Mouse (Mus musculus) skeletal muscle tissue, adult 2 months (tissue): ENCODE measurements around the gene Cd82.

ENCODE experiments used
- DNase-seq: peaks from one replicate; pipeline ENCODE4 v3.0.0-alpha.2; 2012; ENCODE audit warnings: low read depth, low spot score

Cd82 gene

GRCm38 (mm10) chr2:93415281-93415680 lies 47.7 kb downstream of the Cd82 start:
- DNase-seq: no peak

GRCm38 (mm10) chr2:93414163-93414562 lies 48.8 kb downstream of the Cd82 start:
- DNase-seq: no peak

DNA sequence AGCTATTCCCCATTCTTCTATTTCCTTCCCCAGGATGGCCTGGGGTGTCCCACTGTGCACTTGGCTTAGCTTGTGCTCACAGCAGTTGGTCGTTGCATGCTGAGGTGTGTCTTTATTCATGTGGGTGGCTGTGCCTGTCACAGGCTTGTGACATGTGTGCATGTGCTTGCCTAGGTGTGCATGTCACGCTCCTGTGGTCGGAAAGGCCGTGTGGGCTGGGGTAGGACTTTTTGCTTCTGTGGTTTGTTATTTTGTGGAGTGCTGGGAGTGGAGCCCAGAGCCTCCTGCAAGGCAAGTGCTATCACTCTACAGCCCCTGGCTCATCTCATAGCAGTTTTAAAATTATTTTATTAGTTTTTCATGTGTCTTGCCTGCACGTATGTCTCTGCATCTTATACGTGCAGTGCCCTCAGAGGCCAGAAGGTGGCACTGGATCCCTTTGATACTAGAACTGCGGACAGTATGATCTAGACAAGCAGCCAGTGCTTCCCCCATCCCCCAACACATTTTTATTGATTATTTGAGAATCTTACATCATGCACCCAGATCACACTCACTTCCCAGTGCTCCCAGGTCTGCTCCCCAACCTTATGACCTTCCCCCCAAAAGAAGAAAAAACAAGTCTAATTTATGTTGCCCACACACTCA lies 49.4 kb downstream of the Cd82 start:
- no peak for DNase-seq

GRCm38 (mm10) chr2:93412101-93412500 lies 50.8 kb downstream of the Cd82 start:
- no peak for DNase-seq

DNA sequence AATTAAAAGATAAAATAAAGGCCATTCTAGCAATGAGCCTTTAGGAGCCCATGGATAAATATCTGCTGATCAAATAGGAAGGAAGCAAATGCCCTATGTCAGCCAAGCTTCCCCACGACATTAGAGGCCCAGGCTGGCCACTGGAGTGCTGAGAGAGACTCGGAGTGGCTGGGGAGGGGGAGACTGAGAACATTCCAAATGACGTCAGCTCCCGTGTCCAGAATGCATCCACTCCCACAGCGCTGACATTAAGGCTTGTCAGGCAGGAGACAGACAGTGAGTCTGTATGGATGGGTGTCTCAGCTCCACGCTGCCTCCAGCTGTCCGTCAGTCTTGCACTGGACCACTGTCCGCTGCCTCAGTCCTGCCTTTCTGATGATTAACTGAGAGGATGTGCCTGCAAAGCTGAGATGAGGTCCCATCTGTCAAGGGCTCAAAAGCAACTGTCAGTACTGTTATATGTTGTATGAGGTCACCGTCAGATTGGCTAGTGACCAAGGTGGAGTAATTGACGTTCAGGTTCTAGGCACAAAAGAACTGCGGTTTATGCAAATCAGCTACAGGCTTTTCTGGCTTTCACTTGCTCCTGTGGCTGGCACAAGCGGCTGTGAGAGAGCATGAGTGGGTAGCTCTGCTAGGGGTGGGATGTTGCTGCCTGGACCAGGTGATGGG lies 51.9 kb downstream of the Cd82 start:
- DNase-seq: no peak

DNA sequence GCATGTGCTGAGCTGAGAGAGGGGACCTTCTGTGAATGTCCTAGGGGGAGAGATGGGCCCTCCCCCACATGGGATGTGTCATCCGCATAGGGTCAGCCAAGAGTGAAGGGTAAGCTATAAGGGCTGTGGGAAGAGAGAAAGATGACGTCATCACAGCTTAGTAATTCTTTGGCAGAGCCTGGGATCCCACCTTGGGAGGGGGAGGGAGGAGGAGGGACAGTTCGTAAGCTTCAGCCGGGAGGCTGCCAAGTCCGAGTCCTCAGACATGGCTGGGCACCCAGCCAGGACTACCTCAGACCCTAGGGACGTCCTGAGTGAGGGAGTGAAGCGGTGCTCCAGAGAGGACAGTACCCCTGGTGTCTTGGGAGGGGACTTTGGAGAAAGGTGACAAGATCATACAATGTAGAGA lies 57.9 kb downstream of the Cd82 start:
- peak; percentile 36 for DNase-seq

- no peak for DNase-seq
Observed at GRCm38 (mm10) chr2:93404169-93404568, 58.8 kb downstream of the Cd82 start.

GRCm38 (mm10) chr2:93403267-93403666 lies 59.7 kb downstream of the Cd82 start:
- no peak for DNase-seq

DNA sequence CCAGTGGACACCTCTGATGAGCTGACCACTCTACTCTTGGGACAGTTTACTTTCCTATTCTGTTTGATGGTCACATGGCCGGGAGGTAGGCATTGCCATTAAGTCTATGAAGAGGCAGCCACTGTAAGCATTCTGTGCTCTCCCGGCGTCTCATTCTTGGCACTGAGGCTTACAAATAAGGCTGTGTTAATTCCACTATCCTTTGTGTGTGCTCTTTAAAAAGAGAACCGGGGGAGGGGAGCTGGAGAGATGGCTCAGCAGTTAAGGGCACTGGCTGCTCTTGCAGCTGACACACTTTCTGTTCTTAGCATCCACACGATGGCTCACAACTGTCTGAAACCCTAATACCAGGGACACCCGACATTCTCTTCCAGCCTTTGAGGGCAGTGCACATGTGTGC lies 71.7 kb downstream of the Cd82 start:
- no peak for DNase-seq

- no peak for DNase-seq
Observed at GRCm38 (mm10) chr2:93390170-93390926, 72.6 kb downstream of the Cd82 start.

DNA sequence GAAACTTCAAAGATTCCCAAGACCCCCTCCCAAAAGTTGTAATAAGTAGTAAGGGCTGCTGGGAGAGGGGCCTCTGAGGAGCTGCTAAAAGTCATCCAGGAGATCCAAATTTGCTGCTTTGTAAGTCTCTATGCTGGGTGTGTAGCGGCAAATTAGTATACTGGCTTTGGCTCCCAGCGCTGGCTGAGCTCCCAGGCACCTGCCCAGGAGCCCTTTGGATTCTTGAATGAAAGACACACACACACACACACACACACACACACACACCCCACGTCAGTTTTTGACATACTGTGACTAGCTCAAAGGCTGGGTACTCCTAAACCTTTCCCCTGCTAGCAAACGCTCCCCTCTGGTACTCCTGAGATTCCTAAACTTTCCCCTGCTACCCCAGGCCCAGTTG lies 76.0 kb downstream of the Cd82 start:
- no peak for DNase-seq

DNA sequence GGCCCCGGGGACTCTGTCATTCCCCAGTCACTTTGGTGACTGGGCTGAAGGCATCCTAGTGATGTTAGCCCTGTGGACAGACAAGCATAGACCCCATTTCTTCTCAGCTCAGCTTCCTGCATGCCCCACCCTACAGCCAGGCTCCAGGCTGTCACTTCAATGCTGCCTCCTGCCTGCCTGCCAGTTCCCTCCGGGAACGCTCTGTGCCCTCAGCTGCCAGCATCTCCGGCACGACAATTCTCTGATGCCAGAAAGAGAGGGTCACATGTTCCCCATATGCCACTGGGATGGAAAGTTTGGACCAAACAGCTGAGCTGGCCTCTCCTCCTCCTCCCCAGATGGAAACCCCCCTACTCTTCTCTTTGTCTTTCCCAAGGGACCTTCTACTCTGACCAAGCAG lies 79.1 kb downstream of the Cd82 start:
- DNase-seq: no peak

GRCm38 (mm10) chr2:93380680-93381089 lies 82.3 kb downstream of the Cd82 start:
- DNase-seq: no peak

DNA sequence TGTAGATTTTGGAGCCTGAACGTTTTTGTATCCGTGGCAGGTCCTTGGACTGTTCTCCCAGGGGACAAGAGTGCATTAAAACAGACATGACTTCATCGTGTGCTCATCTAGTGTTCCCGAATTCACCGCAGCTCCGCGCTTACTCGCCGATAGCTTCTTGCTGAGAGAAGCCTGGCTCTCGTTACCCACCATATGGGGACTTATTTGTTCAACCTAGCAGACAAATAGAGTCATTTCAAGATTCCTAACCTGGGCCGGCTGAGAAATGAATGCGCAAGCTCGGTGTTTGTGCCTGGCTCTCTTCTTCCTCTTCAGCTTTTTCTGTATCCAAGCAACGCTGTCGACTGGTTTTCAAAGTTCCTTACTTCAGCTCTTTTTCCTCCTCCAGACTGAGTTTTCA lies 85.1 kb downstream of the Cd82 start:
- no peak for DNase-seq

- no peak for DNase-seq
Observed at GRCm38 (mm10) chr2:93377157-93377556, 85.8 kb downstream of the Cd82 start.

GRCm38 (mm10) chr2:93372872-93373271 lies 90.1 kb downstream of the Cd82 start:
- DNase-seq: no peak

DNA sequence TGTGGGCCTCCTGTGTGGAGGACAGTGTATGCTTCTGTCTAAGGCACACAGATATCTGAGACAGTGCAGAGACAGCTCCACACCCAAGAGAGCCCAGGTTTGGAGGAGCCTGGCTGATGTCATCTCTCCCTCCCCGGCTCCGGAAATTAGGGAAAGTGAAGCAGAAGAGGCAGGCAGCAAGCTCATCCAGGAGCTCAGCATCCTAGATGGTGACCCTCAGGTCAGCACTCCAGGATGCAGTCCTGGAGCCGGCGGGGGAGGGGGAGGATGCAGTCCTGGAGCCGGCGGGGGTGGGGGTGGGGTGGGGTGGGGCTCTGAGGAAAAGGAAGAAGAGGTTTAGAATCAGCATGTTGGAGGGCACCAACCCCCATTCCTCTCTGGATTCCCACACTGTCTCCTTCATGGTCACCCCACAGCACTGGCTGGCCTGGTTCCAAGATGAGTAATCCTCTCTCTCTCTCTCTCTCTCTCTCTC lies 90.8 kb downstream of the Cd82 start:
- no peak for DNase-seq
